ENCODE assay signal across 12 mouse cellular contexts in genomic region chr11:76379921-76380544, GRCm38 (mm10). TPM values are rescaled to one million over a fixed set of nuclear protein-coding genes. Genes with fewer than 3 reads are reported as not detected.
DNase-seq lines count a peak whose midpoint lies in the region; ATAC-seq lines count a peak whose summit lies in the region.
"Had no signal": no experiment of that assay in that cellular context is flagged by ENCODE, and none has a peak within 500 bp of the region (broad histone marks: within the 10 kb centered on the region; RNA-seq: fewer than 3 reads in every experiment).

No protein-coding gene starts in this region.

- no peaks in the 10 kb centered on the region for H3K9me3 ChIP-seq in limb, embryonic 13.5 days

- H3K27ac ChIP-seq in limb, embryonic 13.5 days: peak overlapping the region; percentile 1; the same call in 1 of the 2 replicates
- H3K27ac ChIP-seq: macrophage had no signal

- no peaks in the 10 kb centered on the region for H3K36me3 ChIP-seq in limb, embryonic 13.5 days

- peaks cover 83% of the 10 kb centered on the region for H3K4me1 ChIP-seq in limb, embryonic 13.5 days

- no peak overlapping the region for H3K4me2 ChIP-seq in limb, embryonic 13.5 days (replicated peaks)

- no peak for ATAC-seq in limb, embryonic 13.5 days (ENCODE audit: low FRiP score, low read depth)
- ATAC-seq: activated CD4-positive, CD25-positive, alpha-beta regulatory T cell, adult 4 months had no signal

- H3K9ac ChIP-seq in limb, embryonic 13.5 days: no peak overlapping the region

- no peaks in the 10 kb centered on the region for H3K27me3 ChIP-seq in limb, embryonic 13.5 days

- peak; percentile 32 for DNase-seq in cerebellum, adult 9-11 months
- no peak for DNase-seq in cerebellum, postnatal 4 days (ENCODE audit: low spot score in 2 of 2)
- DNase-seq in adrenal gland, postnatal 36 days: peak; percentile 59 to 70
- DNase-seq in heart, postnatal 25 days (ENCODE audit: low spot score): peak; percentile 67
- no peak for DNase-seq in right cerebral cortex, postnatal 4 days
- no peak for DNase-seq in cerebellum, adult 18-20 months
- no peak for DNase-seq in spleen, postnatal 4 days (ENCODE audit: low spot score in 2 of 2)
- DNase-seq: thymus, adult 2 months had no signal

- 29% methylated on average over 11 of the region's 11 CpGs for WGBS in limb, embryonic 13.5 days

- H3K4me3 ChIP-seq in limb, embryonic 13.5 days: no peak overlapping the region
- H3K4me3 ChIP-seq: erythroblast, embryonic 14.5 days had no signal

- intact Hi-C loops in heart, postnatal 25 days (cut with DNase I): loop anchor here (2.0 kb wide), 1 partner anchor 17 kb away; no protein-coding TSS in a partner anchor

RNA-seq across cellular contexts. Expression of gene Nxn, which starts 18.9 kb away (rescaled TPM):
- 10 to 100 TPM; 28.3 to 29.7 TPM for total RNA-seq in adrenal gland, postnatal 36 days (2021)
- 10 to 100 TPM; 11.6 to 14.8 TPM for total RNA-seq in heart, postnatal 25 days (2021)
- polyA plus RNA-seq in limb, embryonic 13.5 days (2015; fragmentation: Nextera tagmentation; extraction: Ambion mirVana): 55.4 and 57.6 TPM in 2 replicates

RNA-seq across cellular contexts. Expression of gene Timm22, which starts 26.7 kb away (rescaled TPM):
- total RNA-seq in adrenal gland, postnatal 36 days (2021): 10 to 100 TPM; 45.9 to 48.6 TPM
- 10 to 100 TPM; 51.1 to 57.1 TPM for total RNA-seq in heart, postnatal 25 days (2021)
- polyA plus RNA-seq in limb, embryonic 13.5 days (2015; fragmentation: Nextera tagmentation; extraction: Ambion mirVana): 125 and 126 TPM in 2 replicates

Comparison
In these comparisons a context has a peak if more than half of its experiments do, and no peak if none do; other contexts are left out.
1. DNase-seq: peak in cerebellum, adult 9-11 months (single experiment), adrenal gland, postnatal 36 days (2 of 2) and heart, postnatal 25 days (single experiment); none in cerebellum, postnatal 4 days (0 of 2), right cerebral cortex, postnatal 4 days (single experiment), cerebellum, adult 18-20 months (0 of 2) and spleen, postnatal 4 days (0 of 2).